Mouse (Mus musculus): ENCODE results near the gene Sparc. TPM values are rescaled to one million over a fixed set of nuclear protein-coding genes. Genes with fewer than 3 reads are reported as not detected.

Sparc gene
- polyA plus RNA-seq, 1 experiment from 2014 or later = 1,391 TPM

DNA sequence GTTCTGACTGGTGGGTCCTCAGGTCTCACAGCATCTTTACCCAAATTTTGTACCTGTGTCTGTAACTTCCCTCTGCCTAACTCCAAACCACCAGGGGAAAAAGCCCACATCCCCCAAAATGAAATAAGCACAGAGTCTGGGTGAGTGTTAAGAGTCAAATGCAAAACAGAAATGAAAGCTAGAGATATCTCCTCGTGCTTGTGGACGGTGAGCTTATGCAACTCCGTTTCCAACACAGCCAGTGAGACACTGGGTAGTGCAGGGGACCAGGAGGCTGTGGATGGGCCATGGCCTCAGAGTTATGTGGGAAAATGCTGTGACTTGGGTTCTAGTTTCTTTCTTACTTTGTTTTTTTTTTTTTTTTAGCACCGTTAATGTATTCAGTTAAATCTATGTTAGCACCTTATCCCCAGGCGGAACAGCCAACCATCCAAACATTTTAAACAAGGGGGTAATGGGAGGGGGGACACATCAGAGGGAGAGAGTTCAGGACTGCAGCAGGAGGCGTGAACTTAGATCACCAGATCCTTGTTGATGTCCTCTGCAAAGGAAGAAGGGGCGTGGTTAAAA lies 27.8 kb downstream of the Sparc start:
- no peaks in the 10 kb centered on the region for H3K27me3 ChIP-seq (replicated peaks; ENCODE audit: control insufficient read depth, insufficient read depth, low read length)
- H3K4me2 ChIP-seq (ENCODE audit: low read length) = no peak overlapping the region
- no peak overlapping the region for H3K4me3 ChIP-seq (ENCODE audit: low read depth, low read length)
- H3K9me3 ChIP-seq (ENCODE audit: control insufficient read depth, low read length) = no peaks in the 10 kb centered on the region
- DNase-seq (ENCODE audit: low spot score) (no peak), ATAC-seq (replicated peaks; ENCODE audit: low FRiP score, low TSS enrichment, low read depth) (no peak)
- no peaks in the 10 kb centered on the region for H3K4me1 ChIP-seq (replicated peaks; ENCODE audit: control insufficient read depth, insufficient read depth, low read length)
- whole genome bisulfite sequencing = 69% methylated on average over 7 of the region's 7 CpGs
- H3K36me3 ChIP-seq (ENCODE audit: control insufficient read depth, insufficient read depth, low read length) = peaks cover 56% of the 10 kb centered on the region
- H3K9ac ChIP-seq (ENCODE audit: low read length) = no peak overlapping the region
- no peak overlapping the region for H3K27ac ChIP-seq (ENCODE audit: low read depth)

DNA sequence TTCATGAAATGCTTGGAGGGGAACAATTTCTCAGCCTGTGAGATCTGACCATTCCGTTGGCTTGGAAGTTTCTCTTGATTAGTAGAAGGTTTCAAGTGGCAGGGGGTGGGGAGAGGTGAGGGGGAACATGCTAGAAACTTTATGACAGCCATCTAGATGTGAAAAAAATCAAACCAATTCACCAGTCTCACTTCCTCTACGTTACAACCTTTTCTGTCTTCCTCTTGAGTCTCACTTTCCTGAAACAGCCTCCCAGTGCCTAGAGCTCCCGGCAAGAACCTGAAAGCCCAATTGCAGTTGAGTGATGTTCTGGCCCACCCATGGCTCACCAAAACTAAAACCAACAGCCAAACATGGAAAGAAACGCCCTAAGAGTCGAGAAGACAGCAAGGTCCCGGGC lies 28.4 kb downstream of the Sparc start:
- H3K4me2 ChIP-seq (ENCODE audit: low read length) = no peak overlapping the region
- no peaks in the 10 kb centered on the region for H3K4me1 ChIP-seq (replicated peaks; ENCODE audit: control insufficient read depth, insufficient read depth, low read length)
- 71% methylated on average over 6 of the region's 6 CpGs for WGBS
- no peak overlapping the region for H3K27ac ChIP-seq (ENCODE audit: low read depth)
- H3K27me3 ChIP-seq (replicated peaks; ENCODE audit: control insufficient read depth, insufficient read depth, low read length) = no peaks in the 10 kb centered on the region
- H3K36me3 ChIP-seq (ENCODE audit: control insufficient read depth, insufficient read depth, low read length) = peaks cover 50% of the 10 kb centered on the region
- no peaks in the 10 kb centered on the region for H3K9me3 ChIP-seq (ENCODE audit: control insufficient read depth, low read length)
- H3K4me3 ChIP-seq (ENCODE audit: low read depth, low read length) = no peak overlapping the region
- ATAC-seq (replicated peaks; ENCODE audit: low FRiP score, low TSS enrichment, low read depth) = no peak
- H3K9ac ChIP-seq (ENCODE audit: low read length) = no peak overlapping the region
- no peak for DNase-seq (ENCODE audit: low spot score)

DNA sequence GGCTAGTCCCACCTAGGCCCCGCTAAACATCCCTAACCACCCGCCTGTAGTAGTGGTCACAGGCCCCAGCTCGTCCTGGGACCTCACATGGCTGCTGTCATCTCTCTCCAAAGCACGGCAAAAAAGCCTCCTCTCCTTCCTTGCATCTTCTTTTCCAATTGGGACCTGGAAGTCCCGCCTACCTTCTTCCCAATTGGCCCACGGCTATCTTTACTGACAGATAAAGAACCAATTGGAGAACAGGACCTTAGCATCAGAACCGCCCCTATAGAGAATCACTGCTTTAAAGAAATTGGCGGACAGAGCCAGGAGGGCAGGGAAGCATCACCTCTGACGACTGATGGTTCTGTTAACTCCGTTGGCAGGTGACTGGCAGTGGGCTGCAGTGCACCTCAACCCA lies 30.5 kb downstream of the Sparc start:
- Histone ChIP-seq H3K36me3 (ENCODE audit: control insufficient read depth, insufficient read depth, low read length) (peaks cover 29% of the 10 kb centered on the region), H3K27ac (ENCODE audit: low read depth) (no peak overlapping the region), H3K4me1 (replicated peaks; ENCODE audit: control insufficient read depth, insufficient read depth, low read length) (no peaks in the 10 kb centered on the region), H3K9me3 (ENCODE audit: control insufficient read depth, low read length) (no peaks in the 10 kb centered on the region), H3K9ac (ENCODE audit: low read length) (no peak overlapping the region), H3K27me3 (replicated peaks; ENCODE audit: control insufficient read depth, insufficient read depth, low read length) (no peaks in the 10 kb centered on the region), H3K4me2 (ENCODE audit: low read length) (no peak overlapping the region), H3K4me3 (ENCODE audit: low read depth, low read length) (no peak overlapping the region)
- no peak for DNase-seq (ENCODE audit: low spot score)
- no peak for ATAC-seq (replicated peaks; ENCODE audit: low FRiP score, low TSS enrichment, low read depth)
- WGBS = 33% methylated on average over 10 of the region's 10 CpGs

DNA sequence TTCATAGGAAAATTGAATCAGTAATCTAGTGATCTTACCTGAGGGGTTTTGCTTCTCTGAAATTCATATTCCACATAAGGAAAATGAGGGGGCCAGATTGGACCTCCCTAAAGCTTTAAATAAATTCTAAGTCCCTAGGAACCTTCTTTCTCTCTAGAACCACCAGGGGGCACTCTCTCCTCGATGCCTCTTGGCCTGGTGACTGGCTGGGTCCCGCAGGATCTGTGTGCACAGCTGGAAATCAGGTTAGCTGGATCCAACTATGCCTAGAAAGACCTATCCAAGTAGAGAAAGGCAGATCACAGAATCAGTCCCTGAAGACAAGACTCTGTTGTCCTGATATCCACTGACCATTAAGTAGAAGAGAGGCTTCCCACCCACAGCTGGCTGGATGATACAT lies 33.2 kb downstream of the Sparc start:
- no peaks in the 10 kb centered on the region for H3K9me3 ChIP-seq (ENCODE audit: control insufficient read depth, low read length)
- H3K4me1 ChIP-seq (replicated peaks; ENCODE audit: control insufficient read depth, insufficient read depth, low read length) = no peaks in the 10 kb centered on the region
- no peak overlapping the region for H3K4me2 ChIP-seq (ENCODE audit: low read length)
- 0% methylated on average over 2 of the region's 2 CpGs for WGBS
- no peak overlapping the region for H3K4me3 ChIP-seq (ENCODE audit: low read depth, low read length)
- H3K27ac ChIP-seq (ENCODE audit: low read depth) = peak overlapping the region; percentile 27; the same call in 1 of the 2 replicates
- peaks cover 8% of the 10 kb centered on the region for H3K36me3 ChIP-seq (ENCODE audit: control insufficient read depth, insufficient read depth, low read length)
- ATAC-seq (replicated peaks; ENCODE audit: low FRiP score, low TSS enrichment, low read depth) (no peak), DNase-seq (ENCODE audit: low spot score) (peak; percentile 80)
- no peak overlapping the region for H3K9ac ChIP-seq (ENCODE audit: low read length)
- H3K27me3 ChIP-seq (replicated peaks; ENCODE audit: control insufficient read depth, insufficient read depth, low read length) = no peaks in the 10 kb centered on the region

DNA sequence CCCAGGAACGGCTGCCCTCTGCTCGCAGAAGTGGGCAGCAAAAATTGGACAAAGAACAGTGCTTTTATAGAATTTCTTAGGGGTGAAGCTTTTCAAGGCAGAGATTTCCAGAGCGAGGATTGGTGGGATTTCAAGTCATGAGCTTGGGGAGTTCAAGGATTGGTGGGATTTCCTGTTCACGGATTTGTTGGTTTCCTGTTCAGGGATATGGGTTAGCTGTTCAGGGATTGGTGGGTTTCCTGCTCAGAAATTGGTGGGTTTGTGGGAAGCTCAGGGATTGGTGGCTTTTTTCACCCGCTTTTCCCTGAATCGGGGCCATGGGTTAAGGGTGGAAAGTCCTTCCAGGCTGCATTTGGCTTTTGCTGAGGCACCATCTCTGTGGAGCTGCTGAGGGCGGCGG lies 35.4 kb downstream of the Sparc start:
- Histone ChIP-seq H3K27ac (ENCODE audit: low read depth) (no peak overlapping the region), H3K36me3 (ENCODE audit: control insufficient read depth, insufficient read depth, low read length) (no peaks in the 10 kb centered on the region), H3K9me3 (ENCODE audit: control insufficient read depth, low read length) (no peaks in the 10 kb centered on the region), H3K4me1 (replicated peaks; ENCODE audit: control insufficient read depth, insufficient read depth, low read length) (no peaks in the 10 kb centered on the region), H3K4me2 (ENCODE audit: low read length) (no peak overlapping the region; the same call in 1 of the 2 replicates), H3K4me3 (ENCODE audit: low read depth, low read length) (no peak overlapping the region), H3K27me3 (replicated peaks; ENCODE audit: control insufficient read depth, insufficient read depth, low read length) (no peaks in the 10 kb centered on the region), H3K9ac (ENCODE audit: low read length) (no peak overlapping the region)
- DNase-seq (ENCODE audit: low spot score) (no peak), ATAC-seq (replicated peaks; ENCODE audit: low FRiP score, low TSS enrichment, low read depth) (no peak)
- 60% methylated on average over 8 of the region's 8 CpGs for WGBS

DNA sequence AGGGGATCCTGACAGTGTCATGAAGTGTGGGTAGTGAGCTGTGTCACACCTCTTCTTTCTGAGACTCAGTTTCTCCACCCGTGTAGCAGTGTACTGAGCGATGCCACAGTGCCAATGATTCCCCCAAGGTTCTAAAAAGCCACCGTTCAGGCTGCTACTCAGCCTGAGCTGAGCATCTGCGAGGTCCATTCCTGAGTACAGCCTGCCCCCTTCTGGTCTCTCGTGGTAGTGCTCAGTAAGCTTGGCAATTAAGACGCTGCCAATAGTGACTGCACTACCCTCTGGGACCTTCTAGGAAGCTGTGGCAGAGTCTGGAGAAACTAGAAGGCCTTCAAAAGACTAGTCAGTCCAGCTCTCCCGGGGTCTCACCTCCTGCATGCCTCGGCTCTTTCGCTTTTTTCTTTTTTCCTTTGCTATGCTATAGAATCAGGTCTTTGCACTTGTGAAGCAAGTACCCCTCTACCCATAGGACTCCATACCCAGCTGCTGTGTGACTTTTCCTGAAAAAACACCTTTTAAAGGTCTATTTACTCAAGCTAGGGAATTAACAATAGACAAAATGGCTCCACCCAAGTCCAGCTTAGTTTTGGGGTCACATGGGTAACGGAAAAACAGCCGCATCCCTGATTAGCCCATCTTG lies 36.4 kb downstream of the Sparc start:
- WGBS = 15% methylated on average over 11 of the region's 11 CpGs
- peak; percentile 97 for DNase-seq (ENCODE audit: low spot score)
- H3K4me3 ChIP-seq (ENCODE audit: low read depth, low read length) = no peak overlapping the region

DNA sequence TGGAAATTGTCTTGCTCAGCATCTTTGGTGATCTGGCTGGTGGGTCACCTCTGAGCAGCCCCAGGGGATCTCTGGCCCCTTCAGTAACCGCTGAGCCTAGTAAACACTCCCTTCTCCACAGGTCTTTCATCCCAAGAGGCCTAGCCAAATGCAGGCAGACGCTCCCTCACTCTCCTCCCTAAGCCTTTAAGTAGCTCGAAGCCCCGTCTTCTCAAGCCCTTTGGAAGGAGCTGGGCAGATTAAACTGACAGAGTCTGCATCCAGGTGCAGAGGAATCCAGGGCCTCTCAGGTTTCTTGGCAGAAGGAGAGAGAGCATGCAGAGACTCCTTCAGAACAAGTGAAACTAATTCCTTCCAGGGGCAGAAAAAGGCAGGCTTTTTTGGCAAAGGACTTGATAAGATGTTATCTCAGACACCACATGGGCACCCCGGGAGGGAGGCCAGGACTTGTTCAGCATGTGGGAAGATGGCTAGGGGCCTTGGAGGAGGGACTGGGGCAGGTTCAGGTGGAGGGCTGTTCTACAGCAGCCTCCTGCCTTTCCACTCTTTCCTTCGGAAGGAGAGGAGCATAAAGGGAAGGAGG lies 39.4 kb downstream of the Sparc start:
- Histone ChIP-seq H3K4me2 (ENCODE audit: low read length) (no peak overlapping the region), H3K9me3 (ENCODE audit: control insufficient read depth, low read length) (no peaks in the 10 kb centered on the region), H3K36me3 (ENCODE audit: control insufficient read depth, insufficient read depth, low read length) (no peaks in the 10 kb centered on the region), H3K4me3 (ENCODE audit: low read depth, low read length) (no peak overlapping the region), H3K4me1 (replicated peaks; ENCODE audit: control insufficient read depth, insufficient read depth, low read length) (no peaks in the 10 kb centered on the region), H3K9ac (ENCODE audit: low read length) (no peak overlapping the region), H3K27ac (ENCODE audit: low read depth) (no peak overlapping the region), H3K27me3 (replicated peaks; ENCODE audit: control insufficient read depth, insufficient read depth, low read length) (no peaks in the 10 kb centered on the region)
- DNase-seq (ENCODE audit: low spot score) (no peak), ATAC-seq (replicated peaks; ENCODE audit: low FRiP score, low TSS enrichment, low read depth) (no peak)
- WGBS = 25% methylated on average over 6 of the region's 6 CpGs

More for the DNA sequence above, 36.4 kb downstream of the Sparc start:
- Histone ChIP-seq H3K4me2 (ENCODE audit: low read length) (no peak overlapping the region), H3K27me3 (replicated peaks; ENCODE audit: control insufficient read depth, insufficient read depth, low read length) (no peaks in the 10 kb centered on the region), H3K4me1 (replicated peaks; ENCODE audit: control insufficient read depth, insufficient read depth, low read length) (no peaks in the 10 kb centered on the region), H3K9ac (ENCODE audit: low read length) (no peak overlapping the region), H3K9me3 (ENCODE audit: control insufficient read depth, low read length) (no peaks in the 10 kb centered on the region), H3K36me3 (ENCODE audit: control insufficient read depth, insufficient read depth, low read length) (no peaks in the 10 kb centered on the region), H3K27ac (ENCODE audit: low read depth) (no peak overlapping the region)
- ATAC-seq (replicated peaks; ENCODE audit: low FRiP score, low TSS enrichment, low read depth) = peak; percentile 65

DNA sequence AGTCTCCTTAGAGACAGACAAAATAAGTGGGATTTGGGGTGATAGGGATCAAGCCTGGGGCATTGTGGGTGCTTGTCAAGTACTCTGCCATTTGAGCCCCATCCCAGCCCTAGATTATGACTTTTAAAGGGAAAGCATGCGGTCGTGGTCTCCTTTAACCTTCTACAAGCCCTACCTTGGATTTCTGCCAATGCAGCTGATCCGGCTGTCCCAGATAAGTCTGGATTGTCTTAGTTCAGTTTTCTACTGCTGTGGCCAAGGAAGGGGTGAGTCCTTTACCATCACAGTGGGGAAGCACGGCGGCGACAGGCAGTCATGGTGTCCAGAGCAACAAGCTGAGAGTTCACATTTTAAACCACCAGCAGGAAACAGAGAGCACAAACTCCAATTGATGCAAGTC lies 42.1 kb downstream of the Sparc start:
- no peak overlapping the region for H3K4me3 ChIP-seq (ENCODE audit: low read depth, low read length)
- no peak overlapping the region for H3K4me2 ChIP-seq (ENCODE audit: low read length)
- no peaks in the 10 kb centered on the region for H3K9me3 ChIP-seq (ENCODE audit: control insufficient read depth, low read length)
- ATAC-seq (replicated peaks; ENCODE audit: low FRiP score, low TSS enrichment, low read depth) = no peak
- H3K9ac ChIP-seq (ENCODE audit: low read length) = no peak overlapping the region
- H3K27ac ChIP-seq (ENCODE audit: low read depth) = no peak overlapping the region
- H3K36me3 ChIP-seq (ENCODE audit: control insufficient read depth, insufficient read depth, low read length) = no peaks in the 10 kb centered on the region
- H3K27me3 ChIP-seq (replicated peaks; ENCODE audit: control insufficient read depth, insufficient read depth, low read length) = no peaks in the 10 kb centered on the region
- no peaks in the 10 kb centered on the region for H3K4me1 ChIP-seq (replicated peaks; ENCODE audit: control insufficient read depth, insufficient read depth, low read length)
- DNase-seq (ENCODE audit: low spot score) = no peak
- 46% methylated on average over 6 of the region's 6 CpGs for WGBS

DNA sequence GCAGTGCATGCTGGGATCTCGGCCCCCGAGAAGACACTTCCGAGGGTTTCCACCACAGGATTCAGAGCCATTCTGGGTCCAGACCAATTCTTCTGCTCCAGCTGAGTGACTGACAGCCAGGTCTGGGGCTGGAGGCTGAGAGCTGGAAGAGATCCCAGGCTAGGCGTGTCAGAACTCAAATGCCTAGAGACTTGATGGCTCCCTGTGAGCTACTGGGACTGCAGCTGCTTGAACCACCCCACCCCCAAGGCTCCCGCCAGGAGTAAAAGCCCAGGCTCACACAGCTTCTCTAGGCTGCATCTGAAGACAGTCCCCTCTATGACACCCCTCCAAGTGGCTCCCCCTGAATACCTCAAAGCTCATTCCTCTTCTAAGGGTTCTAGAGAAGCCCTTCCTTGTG lies 44.6 kb downstream of the Sparc start:
- 0 out of 2 replicates have a peak, but pooled peaks have one; percentile 47 for ATAC-seq (replicated peaks; ENCODE audit: low FRiP score, low TSS enrichment, low read depth)
- DNase-seq (ENCODE audit: low spot score) = no peak
- Histone ChIP-seq H3K27me3 (replicated peaks; ENCODE audit: control insufficient read depth, insufficient read depth, low read length) (no peaks in the 10 kb centered on the region), H3K4me1 (replicated peaks; ENCODE audit: control insufficient read depth, insufficient read depth, low read length) (no peaks in the 10 kb centered on the region), H3K9me3 (ENCODE audit: control insufficient read depth, low read length) (no peaks in the 10 kb centered on the region), H3K36me3 (ENCODE audit: control insufficient read depth, insufficient read depth, low read length) (no peaks in the 10 kb centered on the region), H3K9ac (ENCODE audit: low read length) (no peak overlapping the region), H3K4me3 (ENCODE audit: low read depth, low read length) (no peak overlapping the region), H3K27ac (ENCODE audit: low read depth) (0 out of 2 replicates have a peak overlapping the region, but pooled peaks have one; percentile 24), H3K4me2 (ENCODE audit: low read length) (no peak overlapping the region)
- WGBS = 46% methylated on average over 5 of the region's 5 CpGs

Data from intestine, embryonic 14.5 days (tissue).